Mouse (Mus musculus): ENCODE results near the gene Slc27a3. TPM values are rescaled to one million over a fixed set of nuclear protein-coding genes. Genes with fewer than 3 reads are reported as not detected.
"Not testable (repeated sequence)": the region's sequence is repeated elsewhere in the genome, so short reads cannot be mapped to it uniquely, and the experiment has no call there.

Gene Slc27a3
- polyA plus RNA-seq, 1 experiment: 3.7 TPM

DNA sequence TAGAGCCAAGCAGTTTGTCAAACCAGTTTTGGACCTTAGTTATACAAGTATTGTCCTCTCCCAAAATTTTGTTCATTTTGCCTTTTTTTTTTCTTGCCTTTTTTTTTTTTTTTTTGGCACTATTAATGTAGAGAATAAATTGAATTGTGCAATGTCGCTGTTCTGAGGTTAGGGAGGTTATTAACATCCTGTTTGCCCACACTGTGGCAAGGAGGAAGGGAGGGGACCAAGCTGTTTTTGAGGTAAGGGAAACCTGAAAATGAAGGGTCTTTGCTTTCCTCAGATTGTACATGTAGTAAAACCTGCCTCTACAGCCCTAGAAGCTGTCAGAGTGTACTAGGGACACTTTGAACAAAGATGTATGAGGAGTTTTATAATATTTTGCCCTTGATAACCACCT lies 30.5 kb downstream of the Slc27a3 start:
- 77% methylated on average over 1 of the region's 1 CpGs for WGBS
- Histone ChIP-seq H3K4me1 (ENCODE audit: control insufficient read depth, insufficient read depth, insufficient read length, low read length) (no peaks in the 10 kb centered on the region), H3K27ac (ENCODE audit: insufficient read depth, low read depth, low read length) (no peak overlapping the region), H3K4me3 (ENCODE audit: low read depth, low read length) (no peak overlapping the region), H3K27me3 (ENCODE audit: control insufficient read depth, insufficient read depth, low read length) (no peaks in the 10 kb centered on the region), H3K36me3 (ENCODE audit: control insufficient read depth, insufficient read depth, low read length) (peaks cover 42% of the 10 kb centered on the region)
- no peak for TF ChIP-seq CTCF (IDR thresholded peaks at IDR 0.05; ENCODE audit: extremely low read depth, insufficient read length, insufficient replicate concordance, low read depth, low read length)

DNA sequence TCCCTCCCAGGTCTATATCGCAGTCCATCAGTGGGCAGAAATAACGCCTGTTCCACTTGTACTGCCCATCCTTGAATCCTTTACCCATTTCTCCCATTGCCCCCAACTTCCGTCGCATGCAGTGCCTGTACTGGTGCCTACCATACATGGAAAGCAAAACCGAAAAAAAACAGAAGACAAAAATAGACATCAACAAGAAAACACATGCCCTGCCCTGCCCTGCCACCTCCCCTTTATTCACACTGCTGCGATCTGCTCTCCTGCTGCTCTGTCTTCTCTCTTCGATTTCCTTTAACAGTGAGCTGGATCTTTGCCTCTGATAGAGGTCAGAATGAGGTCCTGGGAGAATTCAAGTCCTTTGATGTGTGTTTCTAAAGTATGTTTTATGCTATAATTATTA lies 31.8 kb downstream of the Slc27a3 start:
- Histone ChIP-seq H3K4me3 (ENCODE audit: low read depth, low read length) (no peak overlapping the region), H3K36me3 (ENCODE audit: control insufficient read depth, insufficient read depth, low read length) (peaks cover 52% of the 10 kb centered on the region), H3K27me3 (ENCODE audit: control insufficient read depth, insufficient read depth, low read length) (no peaks in the 10 kb centered on the region), H3K27ac (ENCODE audit: insufficient read depth, low read depth, low read length) (no peak overlapping the region), H3K4me1 (ENCODE audit: control insufficient read depth, insufficient read depth, insufficient read length, low read length) (no peaks in the 10 kb centered on the region)
- WGBS: 88% methylated on average over 7 of the region's 7 CpGs
- TF ChIP-seq POLR2A (IDR thresholded peaks at IDR 0.05; ENCODE audit: low read depth, low read length) (no peak), CTCF (IDR thresholded peaks at IDR 0.05; ENCODE audit: extremely low read depth, insufficient read length, insufficient replicate concordance, low read depth, low read length) (no peak)

DNA sequence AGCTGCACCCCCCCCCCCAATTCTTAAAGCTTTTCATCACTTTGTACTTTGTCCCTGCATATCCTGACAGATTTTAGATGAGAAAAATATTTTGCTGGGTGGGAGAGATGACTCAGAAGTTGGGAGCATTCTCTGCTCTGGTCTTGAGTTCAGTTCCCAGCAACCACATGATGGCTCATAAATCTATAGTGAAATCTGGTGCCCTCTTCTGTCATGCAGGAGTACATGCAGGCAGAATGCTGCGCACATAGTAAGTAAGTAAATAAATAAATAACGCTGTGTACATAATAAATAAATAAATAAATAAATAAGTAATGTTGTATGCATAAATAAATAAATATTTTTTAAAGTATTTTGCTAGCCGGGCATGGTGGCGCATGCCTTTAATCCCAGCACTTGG lies 41.9 kb downstream of the Slc27a3 start:
- Histone ChIP-seq H3K4me3 (ENCODE audit: low read depth, low read length) (no peak overlapping the region), H3K27me3 (ENCODE audit: control insufficient read depth, insufficient read depth, low read length) (no peaks in the 10 kb centered on the region), H3K4me1 (ENCODE audit: control insufficient read depth, insufficient read depth, insufficient read length, low read length) (no peaks in the 10 kb centered on the region), H3K27ac (ENCODE audit: insufficient read depth, low read depth, low read length) (no peak overlapping the region), H3K36me3 (ENCODE audit: control insufficient read depth, insufficient read depth, low read length) (peaks cover 36% of the 10 kb centered on the region)
- 98% methylated on average over 4 of the region's 4 CpGs for WGBS
- no peak for TF ChIP-seq POLR2A (IDR thresholded peaks at IDR 0.05; ENCODE audit: low read depth, low read length)
- no peak for TF ChIP-seq CTCF (IDR thresholded peaks at IDR 0.05; ENCODE audit: extremely low read depth, insufficient read length, insufficient replicate concordance, low read depth, low read length)

DNA sequence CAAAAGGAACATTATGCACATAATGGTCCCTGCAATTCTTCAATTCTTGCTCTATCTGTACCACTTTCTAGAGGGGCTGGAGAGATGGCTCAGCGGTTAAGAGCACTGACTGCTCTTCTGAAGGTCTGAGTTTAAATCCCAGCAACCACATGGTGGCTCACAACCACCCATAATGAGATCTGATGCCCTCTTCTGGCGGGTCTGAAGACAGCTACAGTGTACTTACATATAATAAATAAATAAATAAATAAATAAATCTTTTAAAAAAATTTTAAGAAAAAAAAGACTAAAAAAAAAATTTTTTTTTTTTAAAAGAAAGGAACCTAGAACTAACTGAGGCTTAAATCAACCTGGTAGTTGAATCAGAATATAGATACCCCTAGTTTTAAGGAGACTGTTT lies 46.9 kb downstream of the Slc27a3 start:
- 70% methylated on average over 2 of the region's 2 CpGs for WGBS
- peaks cover 11% of the 10 kb centered on the region for H3K36me3 ChIP-seq (ENCODE audit: control insufficient read depth, insufficient read depth, low read length)
- not testable (repeated sequence) for H3K27me3 ChIP-seq (ENCODE audit: control insufficient read depth, insufficient read depth, low read length); H3K27ac ChIP-seq (ENCODE audit: insufficient read depth, low read depth, low read length); H3K4me1 ChIP-seq (ENCODE audit: control insufficient read depth, insufficient read depth, insufficient read length, low read length); H3K4me3 ChIP-seq (ENCODE audit: low read depth, low read length)

DNA sequence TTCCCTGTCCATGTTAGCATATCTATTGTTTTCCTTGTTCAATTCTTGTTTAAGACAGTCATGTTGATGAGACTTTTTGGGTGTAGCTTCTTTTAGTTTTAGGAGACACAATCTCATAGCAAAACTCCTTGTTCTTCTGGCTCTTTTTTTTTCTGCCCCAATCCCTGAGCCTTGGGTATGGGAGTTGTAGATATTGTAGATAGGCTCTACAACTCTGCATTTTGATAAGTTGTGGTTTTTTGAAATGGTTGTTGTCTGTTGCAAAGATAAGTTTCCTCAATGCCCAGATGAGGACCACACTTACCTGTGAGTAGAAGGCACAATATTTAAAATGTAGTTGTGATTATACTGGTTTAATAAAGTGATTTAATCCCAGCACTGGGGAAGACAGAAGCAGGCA lies 49.6 kb downstream of the Slc27a3 start:
- H3K4me1 ChIP-seq (ENCODE audit: control insufficient read depth, insufficient read depth, insufficient read length, low read length): peaks cover 2% of the 10 kb centered on the region; the same call in 1 of the 2 replicates
- TF ChIP-seq CTCF (IDR thresholded peaks at IDR 0.05; ENCODE audit: extremely low read depth, insufficient read length, insufficient replicate concordance, low read depth, low read length) (no peak), POLR2A (IDR thresholded peaks at IDR 0.05; ENCODE audit: low read depth, low read length) (no peak)
- H3K4me3 ChIP-seq (ENCODE audit: low read depth, low read length): no peak overlapping the region

DNA sequence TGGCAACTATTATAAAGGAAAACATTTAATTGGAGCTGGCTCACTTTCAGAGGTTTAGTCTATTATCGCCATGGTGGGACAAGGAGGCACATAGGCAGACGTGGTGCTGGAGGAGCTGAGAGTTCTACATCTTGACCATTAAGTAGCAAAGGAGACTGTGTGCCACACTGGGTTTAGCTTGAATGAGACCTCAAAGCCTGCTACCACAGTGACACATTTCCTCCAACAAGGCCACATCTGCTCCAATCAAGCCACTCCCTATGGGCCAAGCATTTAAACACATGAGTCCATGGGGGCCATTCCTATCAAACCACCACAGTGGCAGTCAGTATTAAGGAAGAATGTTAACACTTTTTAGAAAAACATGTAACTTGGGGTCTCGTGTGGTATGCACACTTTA lies 51.5 kb downstream of the Slc27a3 start:
- peaks cover 2% of the 10 kb centered on the region; the same call in 1 of the 2 replicates for H3K4me1 ChIP-seq (ENCODE audit: control insufficient read depth, insufficient read depth, insufficient read length, low read length)
- peaks cover 8% of the 10 kb centered on the region for H3K36me3 ChIP-seq (ENCODE audit: control insufficient read depth, insufficient read depth, low read length)
- H3K27me3 ChIP-seq (ENCODE audit: control insufficient read depth, insufficient read depth, low read length): no peaks in the 10 kb centered on the region
- 47% methylated on average over 3 of the region's 3 CpGs for WGBS
- no peak overlapping the region for H3K27ac ChIP-seq (ENCODE audit: insufficient read depth, low read depth, low read length)
- TF ChIP-seq CTCF (IDR thresholded peaks at IDR 0.05; ENCODE audit: extremely low read depth, insufficient read length, insufficient replicate concordance, low read depth, low read length) (no peak), POLR2A (IDR thresholded peaks at IDR 0.05; ENCODE audit: low read depth, low read length) (no peak)
- no peak overlapping the region for H3K4me3 ChIP-seq (ENCODE audit: low read depth, low read length)

More for the DNA sequence above, 49.6 kb downstream of the Slc27a3 start:
- peaks cover 10% of the 10 kb centered on the region for H3K36me3 ChIP-seq (ENCODE audit: control insufficient read depth, insufficient read depth, low read length)
- H3K27me3 ChIP-seq (ENCODE audit: control insufficient read depth, insufficient read depth, low read length): no peaks in the 10 kb centered on the region
- H3K27ac ChIP-seq (ENCODE audit: insufficient read depth, low read depth, low read length): no peak overlapping the region

DNA sequence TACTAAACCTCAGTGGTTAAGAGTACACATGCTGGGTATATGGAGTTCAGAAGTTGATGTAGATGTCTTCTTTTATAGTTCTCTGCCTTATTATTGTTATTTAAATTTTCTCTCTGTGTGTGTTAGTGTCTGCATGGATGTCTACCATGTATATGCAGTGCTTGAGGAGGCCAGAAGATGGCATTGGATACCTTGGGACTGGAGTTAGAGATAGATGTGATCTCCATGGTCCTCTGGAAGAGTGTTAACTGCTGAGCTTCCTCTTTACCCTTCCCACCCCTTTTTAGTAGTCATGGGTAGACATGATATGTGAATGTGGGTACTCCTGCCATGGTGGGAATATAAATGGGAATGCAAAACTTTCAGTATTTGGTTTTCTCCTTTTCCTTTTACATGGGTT lies 54.2 kb downstream of the Slc27a3 start:
- Histone ChIP-seq H3K27ac (ENCODE audit: insufficient read depth, low read depth, low read length) (no peak overlapping the region), H3K36me3 (ENCODE audit: control insufficient read depth, insufficient read depth, low read length) (0 out of 2 replicates have a peak, but pooled peaks cover 2% of the 10 kb centered on the region), H3K27me3 (ENCODE audit: control insufficient read depth, insufficient read depth, low read length) (no peaks in the 10 kb centered on the region), H3K4me3 (ENCODE audit: low read depth, low read length) (no peak overlapping the region), H3K4me1 (ENCODE audit: control insufficient read depth, insufficient read depth, insufficient read length, low read length) (peaks cover 2% of the 10 kb centered on the region; the same call in 1 of the 2 replicates)
- TF ChIP-seq POLR2A (IDR thresholded peaks at IDR 0.05; ENCODE audit: low read depth, low read length) (no peak), CTCF (IDR thresholded peaks at IDR 0.05; ENCODE audit: extremely low read depth, insufficient read length, insufficient replicate concordance, low read depth, low read length) (no peak)

Other genes with a start within 250 kb of the Slc27a3 start
- 581 and 835 TPM in 2 replicates for gene Rps27, start 176.3 kb downstream of the Slc27a3 start, polyA plus RNA-seq (2012; rRNA removed)
- gene Rab13, start 176.2 kb downstream of the Slc27a3 start, polyA plus RNA-seq (2012; rRNA removed): 1.1 and 2.0 TPM in 2 replicates
- gene Jtb, start 158.3 kb downstream of the Slc27a3 start, polyA plus RNA-seq (2012; rRNA removed): 70.7 and 84.2 TPM in 2 replicates
- 6.6 and 7.0 TPM in 2 replicates for gene Creb3l4, start 146.4 kb downstream of the Slc27a3 start, polyA plus RNA-seq (2012; rRNA removed)
- 46.2 and 72.7 TPM in 2 replicates for gene Slc39a1, start 141.8 kb downstream of the Slc27a3 start, polyA plus RNA-seq (2012; rRNA removed)
- gene Crtc2, start 135.8 kb downstream of the Slc27a3 start, polyA plus RNA-seq (2012; rRNA removed): 31.4 and 57.0 TPM in 2 replicates
- 10.7 and 14.1 TPM in 2 replicates for gene Dennd4b, start 124.8 kb downstream of the Slc27a3 start, polyA plus RNA-seq (2012; rRNA removed)
- gene Gatad2b, start 96.8 kb downstream of the Slc27a3 start, polyA plus RNA-seq (2012; rRNA removed): 9.0 and 15.1 TPM in 2 replicates
- gene Ints3, start 43.7 kb upstream of the Slc27a3 start, polyA plus RNA-seq (2012; rRNA removed): 13.6 and 22.4 TPM in 2 replicates
- gene Npr1, start 75.9 kb upstream of the Slc27a3 start, polyA plus RNA-seq (2012; rRNA removed): 5.1 and 5.9 TPM in 2 replicates
- gene Ilf2, start 86.2 kb upstream of the Slc27a3 start, polyA plus RNA-seq (2012; rRNA removed): 4.3 and 5.9 TPM in 2 replicates
- gene Snapin, start 101.1 kb upstream of the Slc27a3 start, polyA plus RNA-seq (2012; rRNA removed): 3.4 and 7.1 TPM in 2 replicates
- 14.3 and 22.3 TPM in 2 replicates for gene Chtop, start 119.6 kb upstream of the Slc27a3 start, polyA plus RNA-seq (2012; rRNA removed)
- gene S100a1, start 124.5 kb upstream of the Slc27a3 start, polyA plus RNA-seq (2012; rRNA removed): 20.2 and 26.8 TPM in 2 replicates
- gene S100a13, start 124.5 kb upstream of the Slc27a3 start, polyA plus RNA-seq (2012; rRNA removed): 8.5 and 9.7 TPM in 2 replicates
- 1.3 and 2.8 TPM in 2 replicates for gene S100a14, start 136.9 kb upstream of the Slc27a3 start, polyA plus RNA-seq (2012; rRNA removed)
- 44.9 and 65.1 TPM in 2 replicates for gene S100a16, start 147.3 kb upstream of the Slc27a3 start, polyA plus RNA-seq (2012; rRNA removed)
- gene S100a3, start 170.6 kb upstream of the Slc27a3 start, polyA plus RNA-seq (2012; rRNA removed): not detected in 2 replicates
- gene S100a2, start 200.3 kb upstream of the Slc27a3 start, polyA plus RNA-seq (2012; rRNA removed): not detected in 2 replicates
- gene Gm42674, start 212.0 kb upstream of the Slc27a3 start, polyA plus RNA-seq (2012; rRNA removed): not detected in 2 replicates
- 1.8 and 3.7 TPM in 2 replicates for gene S100a4, start 213.8 kb upstream of the Slc27a3 start, polyA plus RNA-seq (2012; rRNA removed)
- gene S100a5, start 218.6 kb upstream of the Slc27a3 start, polyA plus RNA-seq (2012; rRNA removed): not detected in 2 replicates
- 234 and 369 TPM in 2 replicates for gene S100a6, start 222.9 kb upstream of the Slc27a3 start, polyA plus RNA-seq (2012; rRNA removed)